Mouse (Mus musculus) cerebellum, adult (tissue): ENCODE results near the gene Cxcl13.
"Not testable (repeated sequence)": the region's sequence is repeated elsewhere in the genome, so short reads cannot be mapped to it uniquely, and the experiment has no call there.

ENCODE experiments used
- ATAC-seq: cut with Nextera tagmentation; 2 replicates; pipeline ENCODE4 v1.9.2; 2017; ENCODE audit warnings: mild to moderate bottlenecking, moderate library complexity, mixed read lengths; ENCODE audit not compliant: insufficient number of reproducible peaks, low FRiP score, low TSS enrichment

Gene Cxcl13

GRCm38 (mm10) chr5:95956651-95957050 lies at the start of gene Cxcl13:
TSS of gene Cxcl13 (plus strand) at chr5:95956951.
- ATAC-seq: no peak

- ATAC-seq: no peak
These were observed 45.7 kb upstream of the Cxcl13 start for GRCm38 (mm10) chr5:95911006-95911405.

GRCm38 (mm10) chr5:95918491-95918890 lies 38.3 kb upstream of the Cxcl13 start:
- no peak for ATAC-seq

- no peak for ATAC-seq
These were observed 32.7 kb upstream of the Cxcl13 start for GRCm38 (mm10) chr5:95924023-95924422.

DNA sequence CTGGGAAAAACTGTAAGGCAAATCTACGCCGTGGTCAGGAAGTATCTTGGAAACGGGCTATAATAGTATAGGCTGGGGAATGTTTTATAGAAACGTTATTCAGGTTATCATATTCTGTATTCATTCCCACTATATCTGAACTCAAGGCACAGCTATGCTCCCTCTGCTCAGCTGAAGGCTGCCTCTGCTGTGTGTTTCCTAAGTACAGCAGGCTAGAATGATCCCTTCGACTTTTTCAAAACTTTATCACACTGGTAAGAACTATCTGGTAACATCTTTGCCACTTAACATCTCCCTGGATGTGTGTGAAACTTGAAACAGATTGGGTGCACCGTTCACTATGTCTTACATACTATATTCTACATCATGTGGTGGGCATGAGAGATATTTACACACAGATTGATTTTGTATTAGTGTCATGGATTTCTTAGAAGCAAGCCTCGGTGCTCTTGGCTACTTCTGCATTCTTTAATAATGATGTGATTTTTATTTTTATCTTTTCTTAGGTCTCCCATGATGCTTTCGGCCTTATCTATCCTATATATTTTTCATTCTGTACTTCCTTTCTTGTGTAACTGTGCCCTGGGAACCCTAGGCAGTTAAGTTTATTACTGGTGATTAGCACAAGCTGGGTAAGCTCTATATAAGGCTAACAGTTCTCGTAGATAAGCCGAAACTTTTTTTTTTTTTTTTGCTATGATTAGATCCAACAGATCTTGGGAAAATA lies 31.4 kb upstream of the Cxcl13 start:
- no peak for ATAC-seq

DNA sequence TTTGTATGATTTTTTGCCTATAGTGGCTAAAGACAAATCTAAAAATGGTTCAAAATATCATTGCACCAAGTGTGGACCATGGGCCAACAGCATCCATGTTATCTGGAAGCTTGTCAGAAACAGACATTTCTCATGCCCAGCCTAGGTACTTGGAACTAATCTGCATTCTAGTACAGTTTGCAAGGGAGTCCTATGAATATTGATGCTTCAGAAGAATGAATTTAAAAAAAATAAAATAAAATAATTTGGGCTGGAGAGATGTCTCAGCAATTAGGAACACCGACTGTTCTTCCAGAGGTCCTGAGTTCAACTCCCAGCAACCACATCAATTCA lies 30.9 kb upstream of the Cxcl13 start:
- no peak for ATAC-seq

GRCm38 (mm10) chr5:95935035-95935434 lies 21.7 kb upstream of the Cxcl13 start:
- no peak for ATAC-seq

GRCm38 (mm10) chr5:95936068-95936467 lies 20.7 kb upstream of the Cxcl13 start:
- no peak for ATAC-seq

DNA sequence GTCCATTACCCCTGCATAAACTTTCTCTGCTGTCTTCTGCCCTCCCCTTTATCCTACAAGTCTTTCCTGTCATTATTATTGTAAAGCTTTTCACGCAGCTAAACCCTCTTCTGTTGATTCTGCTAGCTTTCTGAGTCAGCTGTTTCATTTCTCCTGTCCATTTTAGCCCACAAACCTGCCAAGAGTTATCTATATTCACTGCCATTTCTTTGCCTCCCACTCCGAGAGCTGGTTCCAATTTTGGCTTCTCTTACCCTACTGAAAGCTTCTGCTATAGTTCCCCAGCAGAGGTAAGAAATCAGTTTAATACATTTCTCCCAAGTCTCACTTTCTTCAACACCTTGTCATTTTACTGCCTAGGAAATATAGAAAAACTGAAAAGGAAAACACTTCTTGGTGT lies 19.6 kb upstream of the Cxcl13 start:
- ATAC-seq: no peak

DNA sequence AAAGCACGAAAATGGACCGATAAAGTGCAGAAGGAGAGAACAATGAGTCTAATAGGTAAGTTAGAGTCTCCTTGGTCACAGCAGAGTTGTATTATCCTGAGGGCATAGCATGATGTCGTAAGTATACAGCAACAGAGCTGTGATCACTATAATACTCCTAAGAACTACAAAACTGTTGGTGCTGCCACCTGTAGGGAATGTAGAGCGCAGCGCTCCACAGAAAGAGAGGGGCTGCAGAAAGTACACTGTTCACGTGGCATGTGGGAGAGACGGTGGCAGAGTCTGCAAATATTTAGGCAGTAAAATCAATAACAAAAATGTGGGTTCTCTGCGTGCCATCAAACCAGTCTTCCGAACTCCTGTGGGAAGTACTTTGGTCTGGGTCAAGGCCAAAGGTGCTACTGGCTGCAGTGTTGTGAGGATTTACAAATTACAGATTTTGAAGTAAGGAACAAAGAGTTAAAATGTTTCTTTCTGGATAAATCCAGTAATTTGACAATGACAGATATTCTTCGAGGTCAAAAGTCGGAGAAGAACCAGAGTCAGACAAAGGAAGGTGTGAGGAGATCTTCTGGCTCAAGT lies 18.6 kb upstream of the Cxcl13 start:
- ATAC-seq: no peak

DNA sequence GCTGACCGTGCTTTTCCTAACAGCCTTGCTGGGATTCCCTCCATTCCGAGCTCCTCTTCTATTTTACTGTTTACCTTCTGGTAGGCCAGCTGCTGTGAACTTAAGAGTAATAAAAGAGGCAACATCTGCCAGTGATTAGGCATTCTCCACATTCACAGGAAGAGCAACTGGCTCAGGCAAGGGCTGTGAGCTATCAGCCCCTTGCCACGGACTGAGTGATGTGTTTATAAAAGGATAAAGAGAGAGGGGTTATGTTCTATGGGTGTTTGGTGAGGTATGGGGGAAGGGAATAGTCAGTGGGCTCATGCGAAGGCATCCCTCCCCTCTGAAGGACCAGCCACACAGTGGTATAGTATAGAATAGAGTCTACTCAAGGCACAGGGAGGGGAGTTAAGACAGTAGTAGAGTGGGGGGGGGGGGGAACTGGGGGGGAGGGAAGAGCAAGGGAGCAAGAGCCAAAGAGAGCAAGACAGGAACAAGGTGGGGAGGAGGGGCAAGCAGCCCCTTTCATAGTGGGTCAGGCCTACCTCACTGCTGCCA lies 16.0 kb upstream of the Cxcl13 start:
- ATAC-seq: no peak

GRCm38 (mm10) chr5:95941562-95941961 lies 15.2 kb upstream of the Cxcl13 start:
- ATAC-seq: no peak

GRCm38 (mm10) chr5:95945120-95945519 lies 11.6 kb upstream of the Cxcl13 start:
- ATAC-seq: no peak

DNA sequence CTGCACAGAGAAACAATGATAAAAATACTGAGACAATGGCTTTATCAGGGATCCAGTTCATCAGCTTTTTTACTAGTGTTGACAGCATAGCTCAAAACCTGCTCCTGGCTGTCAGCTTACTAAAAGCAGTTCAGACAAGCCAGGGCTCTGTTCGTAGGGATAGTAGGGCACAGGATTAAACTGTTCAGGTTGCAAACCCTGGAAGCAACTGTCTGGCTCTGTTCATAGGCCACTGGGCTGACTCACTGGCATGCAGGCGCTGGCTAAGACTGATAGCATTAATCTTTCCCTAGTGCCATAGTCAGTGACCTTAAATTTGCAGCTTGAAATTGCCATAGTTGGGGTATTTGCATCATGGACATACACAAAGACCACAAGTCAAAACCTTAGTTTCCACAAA lies 10.4 kb upstream of the Cxcl13 start:
- no peak for ATAC-seq

- no peak for ATAC-seq
These were observed 8.1 kb upstream of the Cxcl13 start for GRCm38 (mm10) chr5:95948641-95949040.

- ATAC-seq: no peak
These were observed 6.6 kb upstream of the Cxcl13 start for GRCm38 (mm10) chr5:95949946-95950701.

DNA sequence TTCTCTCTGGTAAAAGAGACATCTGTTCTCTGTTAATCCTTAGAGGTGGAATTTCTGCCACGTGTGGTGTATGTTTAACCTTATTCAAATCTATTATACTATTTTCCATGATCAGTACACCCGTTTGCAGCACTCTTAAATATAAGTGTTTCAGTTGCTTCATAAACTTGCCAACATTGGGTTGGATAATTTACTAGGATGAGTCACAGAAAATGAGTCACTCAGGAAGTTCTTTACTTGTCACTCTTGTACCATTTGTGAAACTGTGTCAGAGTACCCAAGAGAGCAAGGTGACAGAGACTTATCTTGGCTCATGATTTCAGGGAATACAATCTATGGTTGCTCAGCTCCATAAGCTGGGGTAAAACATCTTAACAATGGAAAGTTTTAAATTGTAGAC lies 8.2 kb downstream of the Cxcl13 start:
- ATAC-seq: no peak

GRCm38 (mm10) chr5:95966621-95967020 lies 9.9 kb downstream of the Cxcl13 start:
- ATAC-seq: no peak

DNA sequence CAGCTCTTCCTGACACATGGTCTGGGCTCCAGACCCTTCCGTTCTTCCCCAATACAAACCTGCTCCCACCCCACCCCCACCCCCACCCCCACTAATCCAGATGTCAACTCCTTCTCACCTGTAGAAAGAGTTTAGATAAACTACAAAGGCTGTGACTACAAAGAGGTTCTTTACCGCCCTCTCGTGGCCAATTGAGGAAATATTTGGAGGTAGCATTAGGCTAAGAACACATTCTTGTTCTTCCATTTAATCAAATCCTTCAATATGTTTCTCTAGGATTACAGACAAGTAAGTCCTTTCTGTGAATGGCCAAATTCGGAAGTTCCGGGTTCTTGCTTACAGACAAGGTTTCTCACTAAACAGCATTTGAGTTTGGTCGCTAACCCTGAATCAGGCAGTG lies 14.1 kb downstream of the Cxcl13 start:
- ATAC-seq: no peak

DNA sequence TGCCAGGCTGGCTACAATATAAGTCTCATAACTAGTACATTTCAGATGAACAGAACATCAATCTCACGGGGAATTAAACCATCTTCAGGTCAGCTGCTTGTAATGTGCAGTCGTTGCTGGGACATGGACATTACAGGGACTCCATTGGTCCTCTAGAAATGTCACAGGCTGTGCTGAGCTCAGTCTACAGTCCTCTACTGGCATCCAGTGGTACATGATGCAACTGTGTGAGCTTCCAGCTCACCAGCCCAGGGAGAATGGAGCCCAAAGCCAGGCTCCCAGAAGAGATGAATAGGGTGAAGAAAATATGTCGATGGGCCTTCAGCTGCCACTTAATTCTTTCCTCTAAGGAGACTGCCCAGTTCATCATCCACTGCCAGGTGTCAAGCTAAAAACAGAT lies 15.5 kb downstream of the Cxcl13 start:
- no peak for ATAC-seq

GRCm38 (mm10) chr5:95973806-95974205 lies 17.1 kb downstream of the Cxcl13 start:
- not testable (repeated sequence) for ATAC-seq
